27 mouse cellular contexts compared by ENCODE assay signal in the genomic region with DNA sequence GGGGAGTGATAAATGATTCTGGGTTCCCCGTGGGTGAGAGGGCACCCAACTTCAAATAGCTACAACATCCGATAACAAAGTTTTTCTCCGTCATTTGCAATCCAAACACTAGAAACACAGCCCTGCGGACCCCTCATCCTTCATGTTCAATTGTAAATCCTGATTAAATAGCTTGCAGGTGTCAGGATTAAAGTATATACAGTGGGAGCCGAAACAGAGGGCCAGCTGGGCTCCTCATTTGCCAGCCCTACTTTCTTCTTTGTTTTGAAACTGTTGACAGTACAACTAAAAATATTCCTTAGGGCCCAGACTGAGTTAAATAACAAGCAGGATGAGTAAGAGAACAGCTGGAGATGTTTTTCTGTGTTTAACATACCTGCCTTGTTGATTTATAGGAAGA.
A peak's percentile ranks its signal among the peaks of the same experiment; 100 is the strongest.
DNase-seq lines count a peak whose midpoint lies in the region; ATAC-seq lines count a peak whose summit lies in the region.
"Had no signal": no experiment of that assay in that cellular context is flagged by ENCODE, and none has a peak within 500 bp of the region (broad histone marks: within the 10 kb centered on the region; RNA-seq: fewer than 3 reads in every experiment).

No protein-coding gene starts in this region.

- no peak for ATAC-seq in intestine, embryonic 14.5 days (replicated peaks; ENCODE audit: low FRiP score, low TSS enrichment, low read depth)
- no peak for ATAC-seq in intestine, embryonic 15.5 days
- peak; percentile 39; the same call in 1 of the 2 replicates for ATAC-seq in kidney, embryonic 14.5 days (ENCODE audit: low FRiP score, low TSS enrichment)
- ATAC-seq: activated CD4-positive, CD25-positive, alpha-beta regulatory T cell, adult 4 months; forebrain, embryonic 13.5 days; forebrain, embryonic 16.5 days; hindbrain, embryonic 16.5 days had no signal

- H3K27ac ChIP-seq in intestine, embryonic 14.5 days (ENCODE audit: low read depth): peak overlapping the region; percentile 29
- no peak overlapping the region for H3K27ac ChIP-seq in intestine, embryonic 15.5 days
- no peak overlapping the region; the same call in 1 of the 2 replicates for H3K27ac ChIP-seq in kidney, embryonic 14.5 days (ENCODE audit: low read depth, low read length)
- H3K27ac ChIP-seq: embryonic facial prominence, embryonic 13.5 days; forebrain, embryonic 10.5 days; forebrain, embryonic 13.5 days; heart, embryonic 15.5 days; hindbrain, embryonic 10.5 days; hindbrain, embryonic 13.5 days had no signal

- no peak overlapping the region for H3K9ac ChIP-seq in intestine, embryonic 14.5 days (ENCODE audit: low read length)
- no peak overlapping the region for H3K9ac ChIP-seq in intestine, embryonic 15.5 days
- no peak overlapping the region for H3K9ac ChIP-seq in kidney, embryonic 14.5 days (ENCODE audit: low read depth, low read length)
- H3K9ac ChIP-seq: embryonic facial prominence, embryonic 13.5 days; forebrain, embryonic 13.5 days; heart, embryonic 12.5 days; heart, embryonic 15.5 days; hindbrain, embryonic 13.5 days had no signal

- peak; percentile 29 for DNase-seq in embryo, embryonic 10.5 days (ENCODE audit: low spot score)
- DNase-seq in embryo, embryonic 10 days (ENCODE audit: low spot score): no peak
- DNase-seq in intestine, embryonic 14.5 days (ENCODE audit: low spot score): no peak
- no peak for DNase-seq in kidney, postnatal 4 days
- DNase-seq in embryo, embryonic 9.5 days (ENCODE audit: extremely low spot score): peak; percentile 6
- DNase-seq in spleen, adult 18-20 months: no peak
- DNase-seq: adrenal gland, adult 8-10 months; adrenal gland, postnatal 25 days; cerebellum, adult 18-20 months; cerebellum, adult 9-10 months; cerebellum, postnatal 14 days; gastrocnemius, postnatal 10 days; gastrocnemius, postnatal 36 days; heart, postnatal 10 days; heart, postnatal 36 days had no signal

- H3K36me3 ChIP-seq in intestine, embryonic 14.5 days (ENCODE audit: control insufficient read depth, insufficient read depth, low read length): no peaks in the 10 kb centered on the region
- no peaks in the 10 kb centered on the region for H3K36me3 ChIP-seq in intestine, embryonic 15.5 days
- H3K36me3 ChIP-seq in kidney, embryonic 14.5 days (ENCODE audit: control insufficient read depth, insufficient read depth, low read length): no peaks in the 10 kb centered on the region
- H3K36me3 ChIP-seq: embryonic facial prominence, embryonic 13.5 days; forebrain, embryonic 10.5 days; heart, embryonic 12.5 days; heart, embryonic 15.5 days; hindbrain, embryonic 10.5 days; hindbrain, embryonic 13.5 days had no signal

- H3K9me3 ChIP-seq in intestine, embryonic 14.5 days (ENCODE audit: control insufficient read depth, low read length): no peaks in the 10 kb centered on the region
- H3K9me3 ChIP-seq in intestine, embryonic 15.5 days: no peaks in the 10 kb centered on the region
- no peaks in the 10 kb centered on the region for H3K9me3 ChIP-seq in kidney, embryonic 14.5 days (ENCODE audit: control insufficient read depth, low read length)
- H3K9me3 ChIP-seq: embryonic facial prominence, embryonic 13.5 days; forebrain, embryonic 10.5 days; forebrain, embryonic 13.5 days; heart, embryonic 12.5 days; heart, embryonic 15.5 days; hindbrain, embryonic 10.5 days; hindbrain, embryonic 13.5 days had no signal

- H3K4me2 ChIP-seq in intestine, embryonic 14.5 days (ENCODE audit: low read length): no peak overlapping the region; the same call in 1 of the 2 replicates
- H3K4me2 ChIP-seq in intestine, embryonic 15.5 days (replicated peaks): no peak overlapping the region
- H3K4me2 ChIP-seq in kidney, embryonic 14.5 days (replicated peaks; ENCODE audit: low read depth, low read length): no peak overlapping the region
- H3K4me2 ChIP-seq: embryonic facial prominence, embryonic 13.5 days; forebrain, embryonic 13.5 days; heart, embryonic 12.5 days; heart, embryonic 15.5 days; hindbrain, embryonic 13.5 days had no signal

- whole genome bisulfite sequencing in intestine, embryonic 14.5 days: 30% methylated on average over 5 of the region's 5 CpGs
- 38% methylated on average over 5 of the region's 5 CpGs for WGBS in intestine, embryonic 15.5 days
- WGBS in kidney, embryonic 14.5 days: 18% methylated on average over 5 of the region's 5 CpGs

- no peaks in the 10 kb centered on the region for H3K27me3 ChIP-seq in intestine, embryonic 14.5 days (replicated peaks; ENCODE audit: control insufficient read depth, insufficient read depth, low read length)
- no peaks in the 10 kb centered on the region for H3K27me3 ChIP-seq in intestine, embryonic 15.5 days (replicated peaks)
- H3K27me3 ChIP-seq in kidney, embryonic 14.5 days (ENCODE audit: control insufficient read depth, insufficient read depth, low read length): no peaks in the 10 kb centered on the region
- H3K27me3 ChIP-seq: embryonic facial prominence, embryonic 13.5 days; forebrain, embryonic 13.5 days; heart, embryonic 12.5 days; heart, embryonic 15.5 days; hindbrain, embryonic 13.5 days had no signal

- no peak overlapping the region for H3K4me3 ChIP-seq in intestine, embryonic 14.5 days (ENCODE audit: low read depth, low read length)
- H3K4me3 ChIP-seq in intestine, embryonic 15.5 days (replicated peaks): no peak overlapping the region
- H3K4me3 ChIP-seq in kidney, embryonic 14.5 days (ENCODE audit: low read length): no peak overlapping the region
- H3K4me3 ChIP-seq: embryonic facial prominence, embryonic 13.5 days; forebrain, embryonic 10.5 days; forebrain, embryonic 13.5 days; heart, embryonic 12.5 days; heart, embryonic 15.5 days; hindbrain, embryonic 10.5 days; hindbrain, embryonic 13.5 days had no signal

- H3K4me1 ChIP-seq in intestine, embryonic 14.5 days (replicated peaks; ENCODE audit: control insufficient read depth, insufficient read depth, low read length): peaks cover 8% of the 10 kb centered on the region; the same call in 1 of the 2 replicates
- H3K4me1 ChIP-seq in intestine, embryonic 15.5 days (replicated peaks): peaks cover 3% of the 10 kb centered on the region; the same call in 1 of the 2 replicates
- H3K4me1 ChIP-seq in kidney, embryonic 14.5 days (ENCODE audit: control insufficient read depth, insufficient read depth, low read length): no peaks in the 10 kb centered on the region
- H3K4me1 ChIP-seq: embryonic facial prominence, embryonic 13.5 days; forebrain, embryonic 10.5 days; forebrain, embryonic 13.5 days; hindbrain, embryonic 10.5 days; hindbrain, embryonic 13.5 days had no signal

Comparison
In these comparisons a context has a peak if more than half of its experiments do, and no peak if none do; other contexts are left out.
1. DNase-seq: peak in embryo, embryonic 10.5 days (single experiment) and embryo, embryonic 9.5 days (single experiment); none in embryo, embryonic 10 days (single experiment), intestine, embryonic 14.5 days (single experiment), kidney, postnatal 4 days (0 of 2) and spleen, adult 18-20 months (0 of 2).